Mouse (Mus musculus): ENCODE measurements around the gene Apom. TPM values are rescaled to one million over a fixed set of nuclear protein-coding genes. Genes with fewer than 3 reads are reported as not detected.

Apom gene
- polyA plus RNA-seq, 1 experiment from 2014 or later: 0.67 TPM

- no peak for TF ChIP-seq CTCF (IDR thresholded peaks at IDR 0.05; ENCODE audit: low read depth)
- Histone ChIP-seq H3K27ac (ENCODE audit: low read depth) (no peak overlapping the region), H3K27me3 (ENCODE audit: insufficient read depth, low read length) (no peaks in the 10 kb centered on the region), H3K4me3 (ENCODE audit: low read depth, low read length) (no peak overlapping the region), H3K4me1 (ENCODE audit: insufficient read depth) (peaks cover 4% of the 10 kb centered on the region; the same call in 1 of the 2 replicates), H3K4me2 (no peak overlapping the region), H3K9me3 (ENCODE audit: low read depth, low read length) (no peaks in the 10 kb centered on the region), H3K36me3 (ENCODE audit: insufficient read depth) (peaks cover 100% of the 10 kb centered on the region), H3K9ac (no peak overlapping the region)
- no peak for DNase-seq
- 83% methylated on average over 8 of the region's 8 CpGs for WGBS
- ATAC-seq (ENCODE audit: insufficient read depth): no peak
Observed at GRCm38 (mm10) chr17:35157661-35158175, 25.9 kb upstream of the Apom start.

DNA sequence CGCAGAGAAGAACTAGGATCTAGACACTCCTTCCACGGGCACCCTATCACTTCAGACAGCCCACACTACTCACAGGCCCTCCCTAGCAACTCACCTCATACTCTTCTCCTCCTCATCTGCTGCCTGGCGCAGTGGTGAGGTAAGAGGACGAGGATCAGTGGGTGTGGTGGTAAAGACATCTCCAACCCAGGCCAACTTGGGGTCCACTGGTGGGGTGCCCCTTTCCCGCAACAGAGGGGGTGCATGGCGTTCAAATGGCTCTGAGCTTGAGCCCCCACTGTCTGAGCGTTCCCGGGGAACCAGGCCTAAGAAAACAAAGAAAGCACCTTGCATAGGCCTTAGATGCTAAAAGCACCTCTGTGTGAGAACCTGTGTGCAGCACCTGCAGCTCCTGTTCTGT is 25.4 kb upstream of the Apom start:
- no peaks in the 10 kb centered on the region for H3K27me3 ChIP-seq (ENCODE audit: insufficient read depth, low read length)
- no peak overlapping the region for H3K4me3 ChIP-seq (ENCODE audit: low read depth, low read length)
- H3K36me3 ChIP-seq (ENCODE audit: insufficient read depth): peaks cover 100% of the 10 kb centered on the region
- no peaks in the 10 kb centered on the region for H3K4me1 ChIP-seq (ENCODE audit: insufficient read depth)
- H3K4me2 ChIP-seq: no peak overlapping the region
- no peak overlapping the region for H3K9ac ChIP-seq
- DNase-seq (no peak), ATAC-seq (ENCODE audit: insufficient read depth) (no peak)
- H3K27ac ChIP-seq (ENCODE audit: low read depth): no peak overlapping the region
- no peaks in the 10 kb centered on the region for H3K9me3 ChIP-seq (ENCODE audit: low read depth, low read length)
- TF ChIP-seq CTCF (IDR thresholded peaks at IDR 0.05; ENCODE audit: low read depth): no peak
- 91% methylated on average over 8 of the region's 8 CpGs for WGBS

GRCm38 (mm10) chr17:35156461-35157200 is 24.8 kb upstream of the Apom start:
- H3K36me3 ChIP-seq (ENCODE audit: insufficient read depth): peaks cover 100% of the 10 kb centered on the region
- ATAC-seq (ENCODE audit: insufficient read depth) (no peak), DNase-seq (no peak)
- WGBS: 90% methylated on average over 33 of the region's 33 CpGs
- H3K27me3 ChIP-seq (ENCODE audit: insufficient read depth, low read length): no peaks in the 10 kb centered on the region
- H3K4me1 ChIP-seq (ENCODE audit: insufficient read depth): no peaks in the 10 kb centered on the region
- no peak overlapping the region for H3K27ac ChIP-seq (ENCODE audit: low read depth)
- no peak overlapping the region for H3K4me3 ChIP-seq (ENCODE audit: low read depth, low read length)
- no peak overlapping the region for H3K9ac ChIP-seq
- no peaks in the 10 kb centered on the region for H3K9me3 ChIP-seq (ENCODE audit: low read depth, low read length)
- no peak overlapping the region for H3K4me2 ChIP-seq
- no peak for TF ChIP-seq CTCF (IDR thresholded peaks at IDR 0.05; ENCODE audit: low read depth)

DNA sequence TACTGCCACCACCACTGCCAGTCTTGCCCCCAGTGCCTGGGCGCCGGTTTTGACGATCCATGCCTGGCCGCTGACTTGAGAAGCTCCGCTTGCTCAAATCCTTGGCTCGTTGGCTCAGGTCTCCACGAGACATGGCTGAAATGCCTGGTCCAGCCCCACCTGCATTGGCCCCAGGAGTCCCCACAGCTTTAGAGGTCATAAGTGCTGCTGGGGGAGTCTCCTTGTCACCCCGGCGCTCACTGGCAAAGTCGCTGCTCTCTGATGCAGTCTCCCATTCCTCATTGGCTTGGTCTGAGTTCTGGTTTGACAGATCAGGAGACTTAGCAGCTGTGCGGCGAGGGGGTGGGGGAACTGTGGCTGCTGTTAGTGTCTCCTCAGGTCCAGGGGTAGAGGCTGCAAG is 23.6 kb upstream of the Apom start:
- Histone ChIP-seq H3K9ac (no peak overlapping the region), H3K9me3 (ENCODE audit: low read depth, low read length) (no peaks in the 10 kb centered on the region), H3K4me2 (no peak overlapping the region), H3K27me3 (ENCODE audit: insufficient read depth, low read length) (no peaks in the 10 kb centered on the region), H3K4me3 (ENCODE audit: low read depth, low read length) (no peak overlapping the region), H3K4me1 (ENCODE audit: insufficient read depth) (no peaks in the 10 kb centered on the region), H3K27ac (ENCODE audit: low read depth) (no peak overlapping the region), H3K36me3 (ENCODE audit: insufficient read depth) (peaks cover 100% of the 10 kb centered on the region)
- TF ChIP-seq CTCF (IDR thresholded peaks at IDR 0.05; ENCODE audit: low read depth): no peak
- DNase-seq (no peak), ATAC-seq (ENCODE audit: insufficient read depth) (no peak)
- WGBS: 87% methylated on average over 12 of the region's 12 CpGs

DNA sequence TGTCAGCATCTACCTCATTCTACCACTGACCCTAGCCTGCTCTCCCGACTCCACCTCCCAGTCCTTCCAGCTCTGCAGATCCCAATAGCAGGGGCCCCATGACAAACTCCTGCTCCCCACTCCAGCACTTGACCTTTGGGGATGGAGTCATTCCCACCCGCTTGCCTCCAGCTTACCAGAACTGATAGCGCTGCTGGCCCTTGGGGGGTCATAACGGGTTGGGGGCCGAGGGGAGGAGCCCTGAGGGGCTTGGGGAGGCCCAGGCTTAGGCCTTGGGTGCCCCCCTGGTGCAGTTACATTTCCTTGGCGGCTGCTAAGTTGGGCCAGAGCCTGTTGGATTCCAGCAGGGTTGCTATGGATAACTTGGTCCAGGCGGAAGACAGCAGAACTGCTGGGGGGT is 22.8 kb upstream of the Apom start:
- Histone ChIP-seq H3K27me3 (ENCODE audit: insufficient read depth, low read length) (no peaks in the 10 kb centered on the region), H3K9ac (no peak overlapping the region), H3K36me3 (ENCODE audit: insufficient read depth) (peaks cover 100% of the 10 kb centered on the region), H3K27ac (ENCODE audit: low read depth) (no peak overlapping the region), H3K4me1 (ENCODE audit: insufficient read depth) (no peaks in the 10 kb centered on the region), H3K4me2 (no peak overlapping the region), H3K4me3 (ENCODE audit: low read depth, low read length) (no peak overlapping the region), H3K9me3 (ENCODE audit: low read depth, low read length) (no peaks in the 10 kb centered on the region)
- 83% methylated on average over 7 of the region's 7 CpGs for WGBS
- ATAC-seq (ENCODE audit: insufficient read depth) (no peak), DNase-seq (no peak)
- no peak for TF ChIP-seq CTCF (IDR thresholded peaks at IDR 0.05; ENCODE audit: low read depth)

GRCm38 (mm10) chr17:35153931-35154330 is 22.1 kb upstream of the Apom start:
- Histone ChIP-seq H3K27ac (ENCODE audit: low read depth) (no peak overlapping the region), H3K9me3 (ENCODE audit: low read depth, low read length) (no peaks in the 10 kb centered on the region), H3K27me3 (ENCODE audit: insufficient read depth, low read length) (no peaks in the 10 kb centered on the region), H3K4me2 (no peak overlapping the region), H3K36me3 (ENCODE audit: insufficient read depth) (peaks cover 100% of the 10 kb centered on the region), H3K4me3 (ENCODE audit: low read depth, low read length) (no peak overlapping the region), H3K9ac (no peak overlapping the region), H3K4me1 (ENCODE audit: insufficient read depth) (no peaks in the 10 kb centered on the region)
- no peak for TF ChIP-seq CTCF (IDR thresholded peaks at IDR 0.05; ENCODE audit: low read depth)
- DNase-seq (no peak), ATAC-seq (ENCODE audit: insufficient read depth) (no peak)
- 76% methylated on average over 4 of the region's 4 CpGs for WGBS

- no peaks in the 10 kb centered on the region for H3K27me3 ChIP-seq (ENCODE audit: insufficient read depth, low read length)
- no peaks in the 10 kb centered on the region for H3K4me1 ChIP-seq (ENCODE audit: insufficient read depth)
- peaks cover 100% of the 10 kb centered on the region for H3K36me3 ChIP-seq (ENCODE audit: insufficient read depth)
- ATAC-seq (ENCODE audit: insufficient read depth) (no peak), DNase-seq (no peak)
- WGBS: 84% methylated on average over 9 of the region's 9 CpGs
- no peak overlapping the region for H3K27ac ChIP-seq (ENCODE audit: low read depth)
- H3K9ac ChIP-seq: no peak overlapping the region
- no peak overlapping the region for H3K4me2 ChIP-seq
- no peak overlapping the region for H3K4me3 ChIP-seq (ENCODE audit: low read depth, low read length)
- no peaks in the 10 kb centered on the region for H3K9me3 ChIP-seq (ENCODE audit: low read depth, low read length)
- TF ChIP-seq CTCF (IDR thresholded peaks at IDR 0.05; ENCODE audit: low read depth): no peak
Observed at GRCm38 (mm10) chr17:35153077-35153476, 21.2 kb upstream of the Apom start.

Measured in lung, embryonic 14.5 days (tissue).